Mouse (Mus musculus): ENCODE measurements at regions not wholly inside any gene's neighbourhood (a gene's known extent, or its start where the extent isn't known, plus 50 kb on each side); places are given as distances from the start of the nearest gene placed in this dataset.

- Histone ChIP-seq H3K27ac (ENCODE audit: insufficient read depth, low read depth, low read length) (no peak overlapping the region), H3K27me3 (ENCODE audit: control insufficient read depth, insufficient read depth, low read length) (no peaks in the 10 kb centered on the region), H3K4me3 (ENCODE audit: low read depth, low read length) (no peak overlapping the region), H3K36me3 (ENCODE audit: control insufficient read depth, insufficient read depth, low read length) (no peaks in the 10 kb centered on the region), H3K4me1 (ENCODE audit: control insufficient read depth, insufficient read depth, insufficient read length, low read length) (no peaks in the 10 kb centered on the region)
- TF ChIP-seq POLR2A (IDR thresholded peaks at IDR 0.05; ENCODE audit: low read depth, low read length) (no peak), CTCF (IDR thresholded peaks at IDR 0.05; ENCODE audit: extremely low read depth, insufficient read length, insufficient replicate concordance, low read depth, low read length) (no peak)
Measured at GRCm38 (mm10) chr9:33760701-33761100, 725.0 kb upstream of the Kirrel3 start.

GRCm38 (mm10) chr9:33766235-33766634 is 719.5 kb upstream of the Kirrel3 start:
- Histone ChIP-seq H3K4me3 (ENCODE audit: low read depth, low read length) (no peak overlapping the region), H3K27ac (ENCODE audit: insufficient read depth, low read depth, low read length) (no peak overlapping the region), H3K27me3 (ENCODE audit: control insufficient read depth, insufficient read depth, low read length) (no peaks in the 10 kb centered on the region), H3K36me3 (ENCODE audit: control insufficient read depth, insufficient read depth, low read length) (no peaks in the 10 kb centered on the region), H3K4me1 (ENCODE audit: control insufficient read depth, insufficient read depth, insufficient read length, low read length) (no peaks in the 10 kb centered on the region)
- no peak for TF ChIP-seq POLR2A (IDR thresholded peaks at IDR 0.05; ENCODE audit: low read depth, low read length)
- no peak for TF ChIP-seq CTCF (IDR thresholded peaks at IDR 0.05; ENCODE audit: extremely low read depth, insufficient read length, insufficient replicate concordance, low read depth, low read length)
- 75% methylated on average over 2 of the region's 2 CpGs for WGBS

DNA sequence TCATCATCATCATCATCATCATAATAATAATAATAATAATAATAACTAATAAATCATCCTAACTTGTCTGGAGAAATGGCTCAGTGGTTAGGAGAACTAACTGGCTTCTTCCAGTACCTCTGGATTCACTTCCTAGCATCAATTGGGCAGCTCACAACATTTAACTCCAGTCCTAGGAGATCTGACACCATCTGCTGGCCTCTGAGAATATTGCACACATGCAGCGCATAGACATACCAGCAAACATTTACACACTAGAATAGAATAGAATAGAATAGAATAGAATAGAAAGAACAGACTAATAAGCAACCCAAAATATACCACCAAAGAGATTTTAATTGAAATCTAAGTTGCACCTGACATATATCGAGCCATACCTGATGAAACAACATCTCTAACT is 715.9 kb upstream of the Kirrel3 start:
- H3K4me3 ChIP-seq (ENCODE audit: low read depth, low read length): no peak overlapping the region
- H3K36me3 ChIP-seq (ENCODE audit: control insufficient read depth, insufficient read depth, low read length): no peaks in the 10 kb centered on the region
- no peaks in the 10 kb centered on the region for H3K27me3 ChIP-seq (ENCODE audit: control insufficient read depth, insufficient read depth, low read length)
- no peak overlapping the region for H3K27ac ChIP-seq (ENCODE audit: insufficient read depth, low read depth, low read length)
- no peak for TF ChIP-seq POLR2A (IDR thresholded peaks at IDR 0.05; ENCODE audit: low read depth, low read length)
- TF ChIP-seq CTCF (IDR thresholded peaks at IDR 0.05; ENCODE audit: extremely low read depth, insufficient read length, insufficient replicate concordance, low read depth, low read length): no peak
- 94% methylated on average over 2 of the region's 2 CpGs for WGBS
- no peaks in the 10 kb centered on the region for H3K4me1 ChIP-seq (ENCODE audit: control insufficient read depth, insufficient read depth, insufficient read length, low read length)

GRCm38 (mm10) chr9:33774178-33774577 is 711.5 kb upstream of the Kirrel3 start:
- Histone ChIP-seq H3K27me3 (ENCODE audit: control insufficient read depth, insufficient read depth, low read length) (no peaks in the 10 kb centered on the region), H3K4me1 (ENCODE audit: control insufficient read depth, insufficient read depth, insufficient read length, low read length) (no peaks in the 10 kb centered on the region), H3K36me3 (ENCODE audit: control insufficient read depth, insufficient read depth, low read length) (no peaks in the 10 kb centered on the region), H3K27ac (ENCODE audit: insufficient read depth, low read depth, low read length) (no peak overlapping the region), H3K4me3 (ENCODE audit: low read depth, low read length) (no peak overlapping the region)
- WGBS: 81% methylated on average over 5 of the region's 5 CpGs
- TF ChIP-seq CTCF (IDR thresholded peaks at IDR 0.05; ENCODE audit: extremely low read depth, insufficient read length, insufficient replicate concordance, low read depth, low read length) (no peak), POLR2A (IDR thresholded peaks at IDR 0.05; ENCODE audit: low read depth, low read length) (no peak)

DNA sequence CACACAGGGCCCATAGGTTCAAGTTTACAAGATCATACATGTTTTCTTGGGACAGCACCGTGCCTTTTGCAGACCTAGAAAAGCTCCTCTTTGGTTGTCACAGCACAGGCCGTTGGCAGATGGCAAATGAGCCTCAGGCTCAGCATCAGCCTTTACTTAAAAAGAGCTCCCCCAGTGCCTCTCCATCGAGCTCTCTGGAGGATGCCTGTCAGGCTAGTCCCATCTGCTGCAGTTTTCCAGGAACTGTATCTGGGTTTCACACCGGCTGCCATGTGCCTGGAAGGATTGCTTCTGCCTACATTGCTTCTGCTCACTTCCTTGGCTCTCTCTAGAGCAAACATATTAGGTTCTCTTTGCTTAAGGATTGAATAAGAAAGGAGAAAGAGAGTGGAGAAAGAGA is 695.1 kb upstream of the Kirrel3 start:
- Histone ChIP-seq H3K4me1 (ENCODE audit: control insufficient read depth, insufficient read depth, insufficient read length, low read length) (no peaks in the 10 kb centered on the region), H3K4me3 (ENCODE audit: low read depth, low read length) (no peak overlapping the region), H3K36me3 (ENCODE audit: control insufficient read depth, insufficient read depth, low read length) (no peaks in the 10 kb centered on the region), H3K27ac (ENCODE audit: insufficient read depth, low read depth, low read length) (no peak overlapping the region), H3K27me3 (ENCODE audit: control insufficient read depth, insufficient read depth, low read length) (no peaks in the 10 kb centered on the region)
- WGBS: 75% methylated on average over 4 of the region's 4 CpGs
- TF ChIP-seq POLR2A (IDR thresholded peaks at IDR 0.05; ENCODE audit: low read depth, low read length) (no peak), CTCF (IDR thresholded peaks at IDR 0.05; ENCODE audit: extremely low read depth, insufficient read length, insufficient replicate concordance, low read depth, low read length) (no peak)

DNA sequence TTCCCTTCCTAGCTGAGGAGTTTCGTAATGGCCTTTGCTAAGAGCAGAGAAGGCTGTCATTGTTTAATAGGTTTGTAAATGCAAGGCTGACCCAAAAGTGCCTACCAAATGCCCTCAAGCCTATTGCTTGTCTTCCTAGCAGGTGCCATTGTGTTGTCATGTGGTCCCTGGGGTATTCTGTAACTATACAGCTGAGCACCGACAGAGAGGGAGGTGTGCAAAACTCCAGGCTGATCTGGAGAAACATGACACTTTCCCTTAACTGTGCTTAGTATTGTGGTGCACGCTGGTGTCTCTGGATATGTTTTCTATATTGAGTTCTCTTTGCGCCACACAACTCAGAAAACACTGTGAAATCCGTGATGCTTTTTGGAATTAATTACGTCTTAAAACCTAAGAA is 685.4 kb upstream of the Kirrel3 start:
- Histone ChIP-seq H3K4me1 (ENCODE audit: control insufficient read depth, insufficient read depth, insufficient read length, low read length) (no peaks in the 10 kb centered on the region), H3K27me3 (ENCODE audit: control insufficient read depth, insufficient read depth, low read length) (no peaks in the 10 kb centered on the region), H3K36me3 (ENCODE audit: control insufficient read depth, insufficient read depth, low read length) (no peaks in the 10 kb centered on the region), H3K4me3 (ENCODE audit: low read depth, low read length) (no peak overlapping the region), H3K27ac (ENCODE audit: insufficient read depth, low read depth, low read length) (no peak overlapping the region)
- no peak for TF ChIP-seq POLR2A (IDR thresholded peaks at IDR 0.05; ENCODE audit: low read depth, low read length)
- TF ChIP-seq CTCF (IDR thresholded peaks at IDR 0.05; ENCODE audit: extremely low read depth, insufficient read length, insufficient replicate concordance, low read depth, low read length): no peak
- 67% methylated on average over 6 of the region's 6 CpGs for WGBS

- no peak for TF ChIP-seq POLR2A (IDR thresholded peaks at IDR 0.05; ENCODE audit: low read depth, low read length)
- TF ChIP-seq CTCF (IDR thresholded peaks at IDR 0.05; ENCODE audit: extremely low read depth, insufficient read length, insufficient replicate concordance, low read depth, low read length): no peak
- WGBS: 25% methylated on average over 1 of the region's 1 CpGs
- H3K27ac ChIP-seq (ENCODE audit: insufficient read depth, low read depth, low read length): no peak overlapping the region
- H3K4me1 ChIP-seq (ENCODE audit: control insufficient read depth, insufficient read depth, insufficient read length, low read length): no peaks in the 10 kb centered on the region
- H3K27me3 ChIP-seq (ENCODE audit: control insufficient read depth, insufficient read depth, low read length): no peaks in the 10 kb centered on the region
- H3K4me3 ChIP-seq (ENCODE audit: low read depth, low read length): no peak overlapping the region
- H3K36me3 ChIP-seq (ENCODE audit: control insufficient read depth, insufficient read depth, low read length): no peaks in the 10 kb centered on the region
Measured at GRCm38 (mm10) chr9:33800763-33801162, 684.9 kb upstream of the Kirrel3 start.
